In genomic region chr13:55571027-55571751, GRCm38 (mm10) we compare ENCODE assay signal across 7 mouse cellular contexts. TPM values are rescaled to one million over a fixed set of nuclear protein-coding genes. Genes with fewer than 3 reads are reported as not detected.
A peak's percentile ranks its signal among the peaks of the same experiment; 100 is the strongest.
DNase-seq lines count a peak whose midpoint lies in the region; ATAC-seq and TF ChIP-seq lines count a peak whose summit lies in the region.

TSS of gene Fam193b (minus strand) at chr13:55571120.

- peak within 1 kb of the TSS; percentile 98 for H3K9ac ChIP-seq in embryonic facial prominence, embryonic 12.5 days
- peak within 1 kb of the TSS; percentile 95 for H3K9ac ChIP-seq in limb, embryonic 12.5 days (replicated peaks)
- peak within 1 kb of the TSS; percentile 95 for H3K9ac ChIP-seq in midbrain, embryonic 15.5 days

- 2% methylated on average over 47 of the region's 47 CpGs for WGBS in embryonic facial prominence, embryonic 12.5 days
- 2% methylated on average over 33 of the region's 47 CpGs for WGBS in kidney, adult 2 months
- WGBS in limb, embryonic 12.5 days: 4% methylated on average over 34 of the region's 47 CpGs
- WGBS in midbrain, embryonic 15.5 days: 2% methylated on average over 31 of the region's 47 CpGs
- WGBS in spleen, adult 2 months: 3% methylated on average over 47 of the region's 47 CpGs

- H3K27ac ChIP-seq in embryonic facial prominence, embryonic 12.5 days: peak within 1 kb of the TSS; percentile 94
- peak within 1 kb of the TSS; percentile 66 for H3K27ac ChIP-seq in kidney, adult 2 months (ENCODE audit: insufficient read depth, low read depth, low read length)
- H3K27ac ChIP-seq in limb, embryonic 12.5 days: peak within 1 kb of the TSS; percentile 95
- H3K27ac ChIP-seq in midbrain, embryonic 15.5 days: peak within 1 kb of the TSS; percentile 90
- H3K27ac ChIP-seq in spleen, adult 2 months (ENCODE audit: insufficient read depth, low read length): peak within 1 kb of the TSS; percentile 36; the same call in 1 of the 2 replicates

- 0 out of 2 replicates have a peak, but pooled peaks cover 10% of the 10 kb centered on the region for H3K36me3 ChIP-seq in embryonic facial prominence, embryonic 12.5 days
- H3K36me3 ChIP-seq in kidney, adult 2 months (ENCODE audit: control insufficient read depth, insufficient read depth, low read length): no peaks in the 10 kb centered on the region
- H3K36me3 ChIP-seq in limb, embryonic 12.5 days: peaks cover 15% of the 10 kb centered on the region
- H3K36me3 ChIP-seq in midbrain, embryonic 15.5 days (replicated peaks): no peaks in the 10 kb centered on the region
- no peaks in the 10 kb centered on the region; the same call in 1 of the 2 replicates for H3K36me3 ChIP-seq in spleen, adult 2 months (ENCODE audit: control insufficient read depth, insufficient read depth, low read length)

- peak within 1 kb of the TSS; percentile 92 for H3K4me3 ChIP-seq in embryonic facial prominence, embryonic 12.5 days
- H3K4me3 ChIP-seq in kidney, adult 2 months (ENCODE audit: insufficient read depth, low read depth, low read length): peak within 1 kb of the TSS; percentile 93
- H3K4me3 ChIP-seq in limb, embryonic 12.5 days (replicated peaks): peak within 1 kb of the TSS; percentile 96
- H3K4me3 ChIP-seq in midbrain, embryonic 15.5 days: peak within 1 kb of the TSS; percentile 82
- peak within 1 kb of the TSS; percentile 90 for H3K4me3 ChIP-seq in spleen, adult 2 months (ENCODE audit: extremely low read depth, insufficient read depth, insufficient read length)

- no peak for TF ChIP-seq CTCF in kidney, adult 2 months (conservative IDR thresholded peaks at IDR 0.05; ENCODE audit: insufficient read depth, insufficient read length, low read depth, low read length)
- no peak for TF ChIP-seq CTCF in spleen, adult 2 months (IDR thresholded peaks at IDR 0.05; ENCODE audit: extremely low read depth, insufficient read depth, insufficient read length, insufficient replicate concordance)

- H3K4me1 ChIP-seq in embryonic facial prominence, embryonic 12.5 days: peaks cover 16% of the 10 kb centered on the region
- H3K4me1 ChIP-seq in kidney, adult 2 months (ENCODE audit: control insufficient read depth, insufficient read depth, low read length): peaks cover 8% of the 10 kb centered on the region; the same call in 1 of the 2 replicates
- peaks cover 17% of the 10 kb centered on the region for H3K4me1 ChIP-seq in limb, embryonic 12.5 days (replicated peaks)
- peaks cover 36% of the 10 kb centered on the region for H3K4me1 ChIP-seq in midbrain, embryonic 15.5 days
- H3K4me1 ChIP-seq in spleen, adult 2 months (ENCODE audit: control insufficient read depth, insufficient read depth, insufficient read length): peaks cover 8% of the 10 kb centered on the region; the same call in 1 of the 2 replicates

- H3K27me3 ChIP-seq in embryonic facial prominence, embryonic 12.5 days: no peaks in the 10 kb centered on the region
- no peaks in the 10 kb centered on the region for H3K27me3 ChIP-seq in kidney, adult 2 months (replicated peaks; ENCODE audit: control insufficient read depth, insufficient read depth, low read length)
- no peaks in the 10 kb centered on the region for H3K27me3 ChIP-seq in limb, embryonic 12.5 days
- no peaks in the 10 kb centered on the region for H3K27me3 ChIP-seq in midbrain, embryonic 15.5 days (replicated peaks)
- no peaks in the 10 kb centered on the region for H3K27me3 ChIP-seq in spleen, adult 2 months (ENCODE audit: control insufficient read depth, insufficient read depth, low read length)

- DNase-seq in adrenal gland, postnatal 25 days: peak; percentile 96
- peak; percentile 95 to 99 for DNase-seq in heart, adult 18-20 months
- peak; percentile 97 for DNase-seq in kidney, adult 2 months
- peak; percentile 66 to 95 for DNase-seq in spleen, adult 2 months (ENCODE audit: low read depth in 1 of 2, low spot score in 2 of 2)

- peak; percentile 80 for ATAC-seq in embryonic facial prominence, embryonic 12.5 days (ENCODE audit: insufficient number of reproducible peaks, insufficient read depth, low FRiP score, low TSS enrichment)
- ATAC-seq in limb, embryonic 12.5 days (ENCODE audit: insufficient number of reproducible peaks, insufficient read depth, low FRiP score, low TSS enrichment, low read depth): peak; percentile 80
- peak; percentile 92 for ATAC-seq in midbrain, embryonic 15.5 days (replicated peaks)

- no peak for TF ChIP-seq POLR2A in kidney, adult 2 months (IDR thresholded peaks at IDR 0.05; ENCODE audit: low read depth, low read length)
- TF ChIP-seq POLR2A in spleen, adult 2 months (IDR thresholded peaks at IDR 0.05; ENCODE audit: low read depth, low read length): no peak

- no peaks in the 10 kb centered on the region for H3K9me3 ChIP-seq in embryonic facial prominence, embryonic 12.5 days
- peaks cover 5% of the 10 kb centered on the region; the same call in 1 of the 2 replicates for H3K9me3 ChIP-seq in limb, embryonic 12.5 days
- H3K9me3 ChIP-seq in midbrain, embryonic 15.5 days: no peaks in the 10 kb centered on the region

- H3K4me2 ChIP-seq in embryonic facial prominence, embryonic 12.5 days (replicated peaks): peak within 1 kb of the TSS; percentile 97
- H3K4me2 ChIP-seq in limb, embryonic 12.5 days: peak within 1 kb of the TSS; percentile 93
- peak within 1 kb of the TSS; percentile 85 for H3K4me2 ChIP-seq in midbrain, embryonic 15.5 days

RNA-seq across cellular contexts. Expression of gene Fam193b, which starts in this region (rescaled TPM):
- total RNA-seq in adrenal gland, postnatal 25 days (2021): 75.2 and 75.3 TPM in 2 replicates
- polyA plus RNA-seq in embryonic facial prominence, embryonic 12.5 days (2016; fragmentation: Nextera tagmentation; extraction: Ambion mirVana): 59.5 and 65.6 TPM in 2 replicates
- 10 to 100 TPM; 11.7 to 14.3 TPM for total RNA-seq in heart, adult 18-20 months (2021)
- 85.6 and 102 TPM in 2 replicates for polyA plus RNA-seq in kidney, adult 2 months (2012; rRNA removed)
- 65.1 and 69.4 TPM in 2 replicates for polyA plus RNA-seq in limb, embryonic 12.5 days (2016; fragmentation: Nextera tagmentation; extraction: Ambion mirVana)
- polyA plus RNA-seq in midbrain, embryonic 15.5 days (2015; fragmentation: Nextera tagmentation; extraction: Ambion mirVana): 62.9 and 65.2 TPM in 2 replicates
- 119 and 122 TPM in 2 replicates for polyA plus RNA-seq in spleen, adult 2 months (2012; rRNA removed)

Comparison
In these comparisons a context has a peak if more than half of its experiments do, and no peak if none do; other contexts are left out.
1. Peak in every context shown above with its lines: DNase-seq, ATAC-seq, H3K4me3 ChIP-seq and H3K27ac ChIP-seq.
2. H3K27ac ChIP-seq: peak in every context shown above with its lines; median percentile 95 in limb, embryonic 12.5 days; 94 in embryonic facial prominence, embryonic 12.5 days; 90 in midbrain, embryonic 15.5 days; 66 in kidney, adult 2 months; 36 in spleen, adult 2 months.